10 mouse cellular contexts compared by ENCODE assay signal in genomic region chr4:127377344-127377743, GRCm38 (mm10). TPM values are rescaled to one million over a fixed set of nuclear protein-coding genes. Genes with fewer than 3 reads are reported as not detected.
DNase-seq lines count a peak whose midpoint lies in the region; ATAC-seq and TF ChIP-seq lines count a peak whose summit lies in the region.
"Had no signal": no experiment of that assay in that cellular context is flagged by ENCODE, and none has a peak within 500 bp of the region (broad histone marks: within the 10 kb centered on the region; RNA-seq: fewer than 3 reads in every experiment).

No protein-coding gene starts in this region.

- H3K4me2 ChIP-seq in kidney, embryonic 15.5 days, result no peak overlapping the region

- peak; percentile 56 for TF ChIP-seq CTCF in kidney, adult 2 months (conservative IDR thresholded peaks at IDR 0.05; ENCODE audit: insufficient read depth, insufficient read length, low read depth, low read length)
- 0 out of 2 replicates have a peak, but pooled peaks have one; percentile 12 for TF ChIP-seq CTCF in G1E (IDR thresholded peaks at IDR 0.05; ENCODE audit: low read depth, low read length)

- no peaks in the 10 kb centered on the region for H3K36me3 ChIP-seq in kidney, adult 2 months (ENCODE audit: control insufficient read depth, insufficient read depth, low read length)
- H3K36me3 ChIP-seq in kidney, embryonic 15.5 days, result no peaks in the 10 kb centered on the region
- no peaks in the 10 kb centered on the region for H3K36me3 ChIP-seq in G1E (replicated peaks)
- H3K36me3 ChIP-seq: midbrain, embryonic 10.5 days had no signal

- WGBS in kidney, adult 2 months, result 38% methylated on average over 4 of the region's 4 CpGs
- WGBS in kidney, embryonic 15.5 days, result 32% methylated on average over 4 of the region's 4 CpGs

- H3K9ac ChIP-seq in kidney, embryonic 15.5 days, result no peak overlapping the region

- DNase-seq in kidney, adult 2 months, result no peak
- peak; percentile 46 to 48 for DNase-seq in B cell, adult 2 months
- DNase-seq in G1E (ENCODE audit: low spot score), result no peak
- peak; percentile 15 for DNase-seq in naive thymus-derived CD4-positive, alpha-beta T cell, adult 2 months (ENCODE audit: low read depth)
- no peak for DNase-seq in neural tube, embryonic 10.5 days (ENCODE audit: extremely low spot score, low spot score)
- DNase-seq in kidney, postnatal 10 days, result no peak
- DNase-seq: gastrocnemius, postnatal 14 days had no signal

- H3K27ac ChIP-seq in kidney, adult 2 months (ENCODE audit: insufficient read depth, low read depth, low read length), result no peak overlapping the region
- H3K27ac ChIP-seq in kidney, embryonic 15.5 days, result no peak overlapping the region
- H3K27ac ChIP-seq: midbrain, embryonic 10.5 days had no signal

- H3K4me3 ChIP-seq in kidney, adult 2 months (ENCODE audit: insufficient read depth, low read depth, low read length), result no peak overlapping the region
- H3K4me3 ChIP-seq in kidney, embryonic 15.5 days (replicated peaks), result no peak overlapping the region
- H3K4me3 ChIP-seq in G1E (ENCODE audit: low read depth, low read length), result no peak overlapping the region
- H3K4me3 ChIP-seq: midbrain, embryonic 10.5 days had no signal

- no peak for ATAC-seq in kidney, embryonic 15.5 days (replicated peaks; ENCODE audit: low FRiP score)
- no peak for ATAC-seq in G1E (ENCODE audit: extremely low read depth, insufficient number of reproducible peaks, low FRiP score, poor library complexity, severe bottlenecking)

- no peaks in the 10 kb centered on the region for H3K4me1 ChIP-seq in kidney, adult 2 months (ENCODE audit: control insufficient read depth, insufficient read depth, low read length)
- H3K4me1 ChIP-seq in kidney, embryonic 15.5 days, result peaks cover 10% of the 10 kb centered on the region; the same call in 1 of the 2 replicates
- H3K4me1 ChIP-seq in G1E (ENCODE audit: insufficient read depth, low read depth, low read length), result no peaks in the 10 kb centered on the region

- H3K27me3 ChIP-seq in kidney, adult 2 months (replicated peaks; ENCODE audit: control insufficient read depth, insufficient read depth, low read length), result no peaks in the 10 kb centered on the region
- no peaks in the 10 kb centered on the region for H3K27me3 ChIP-seq in kidney, embryonic 15.5 days
- no peaks in the 10 kb centered on the region for H3K27me3 ChIP-seq in G1E (ENCODE audit: insufficient read depth, low read length)

- no peaks in the 10 kb centered on the region for H3K9me3 ChIP-seq in kidney, embryonic 15.5 days (replicated peaks)
- peaks cover 79% of the 10 kb centered on the region for H3K9me3 ChIP-seq in G1E (replicated peaks)
- H3K9me3 ChIP-seq: midbrain, embryonic 10.5 days had no signal

- TF ChIP-seq POLR2A in kidney, adult 2 months (IDR thresholded peaks at IDR 0.05; ENCODE audit: low read depth, low read length), result no peak

RNA-seq across cellular contexts. Expression of gene Gjb5, which starts 19.4 kb away (rescaled TPM):
- 0.67 and 0.75 TPM in 2 replicates for polyA plus RNA-seq in kidney, adult 2 months (2012; rRNA removed)
- 2.2 and 2.4 TPM in 2 replicates for polyA plus RNA-seq in kidney, embryonic 15.5 days (2015; fragmentation: Nextera tagmentation; extraction: Ambion mirVana)
- total RNA-seq in G1E (2014; fragmentation: Nextera tagmentation), result not detected in 2 replicates
- 0.27 TPM in 1 of 2 replicates, not detected in the other for total RNA-seq in G1E (2017)
- not detected in 2 replicates for polyA plus RNA-seq in G1E (2012)
- total RNA-seq: left cerebral cortex, postnatal 36 days had no signal

RNA-seq across cellular contexts. Expression of gene Gjb4, which starts 23.5 kb away (rescaled TPM):
- polyA plus RNA-seq in kidney, adult 2 months (2012; rRNA removed), result 1.4 and 1.5 TPM in 2 replicates
- 0.85 and 1.1 TPM in 2 replicates for polyA plus RNA-seq in kidney, embryonic 15.5 days (2015; fragmentation: Nextera tagmentation; extraction: Ambion mirVana)
- total RNA-seq in G1E (2014; fragmentation: Nextera tagmentation) (not detected in 2 replicates), G1E (2017) (0.06 and 0.11 TPM in 2 replicates)
- polyA plus RNA-seq in G1E (2012), result not detected in 2 replicates
- total RNA-seq: gastrocnemius, postnatal 14 days; left cerebral cortex, postnatal 36 days had no signal

RNA-seq across cellular contexts. Expression of gene Gjb3, which starts 46.7 kb away (rescaled TPM):
- 0.24 and 0.44 TPM in 2 replicates for polyA plus RNA-seq in kidney, adult 2 months (2012; rRNA removed)
- 1.4 and 1.7 TPM in 2 replicates for polyA plus RNA-seq in kidney, embryonic 15.5 days (2015; fragmentation: Nextera tagmentation; extraction: Ambion mirVana)
- total RNA-seq in G1E (2014; fragmentation: Nextera tagmentation) (not detected in 2 replicates), G1E (2017) (0.06 TPM in 1 of 2 replicates, not detected in the other)
- polyA plus RNA-seq in G1E (2012), result not detected in 2 replicates
- total RNA-seq: gastrocnemius, postnatal 14 days; left cerebral cortex, postnatal 36 days had no signal

Comparison
In these comparisons a context has a peak if more than half of its experiments do, and no peak if none do; other contexts are left out.
1. DNase-seq: peak in B cell, adult 2 months (2 of 2) and naive thymus-derived CD4-positive, alpha-beta T cell, adult 2 months (single experiment); none in kidney, adult 2 months (single experiment), G1E (single experiment), neural tube, embryonic 10.5 days (single experiment) and kidney, postnatal 10 days (single experiment).